Mouse (Mus musculus): ENCODE results near the gene Fbxo2. TPM values are rescaled to one million over a fixed set of nuclear protein-coding genes. Genes with fewer than 3 reads are reported as not detected.

Gene Fbxo2
- polyA plus RNA-seq, 1 experiment from 2014 or later: 1.7 TPM

DNA sequence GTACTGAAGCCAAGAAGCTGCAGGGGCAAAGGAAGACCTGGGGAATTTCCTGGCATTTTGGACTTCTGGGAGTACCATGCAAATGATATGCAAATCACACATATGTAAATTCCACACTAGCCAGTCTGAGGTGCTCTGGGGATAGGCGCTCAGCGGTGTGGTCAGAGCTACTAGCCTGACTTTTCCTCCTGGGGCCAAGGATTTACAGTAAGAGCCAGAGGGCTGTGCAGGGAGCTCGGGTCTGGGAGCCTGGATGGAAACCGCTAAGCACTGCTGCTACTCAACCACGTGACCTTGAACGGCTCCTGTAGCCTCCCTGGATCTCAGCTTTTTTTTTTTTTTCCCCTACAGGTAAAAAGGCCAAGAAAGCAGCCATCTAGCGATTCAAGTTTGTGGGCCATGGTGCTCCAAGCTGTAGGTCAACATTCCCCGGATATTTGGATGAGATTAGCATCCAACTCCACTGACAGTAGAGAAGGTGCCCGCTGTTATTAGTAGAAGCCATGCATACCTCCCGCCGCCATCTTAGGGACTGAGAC is 32.4 kb downstream of the Fbxo2 start:
- Histone ChIP-seq H3K27me3 (ENCODE audit: control insufficient read depth, insufficient read depth, low read length) (no peaks in the 10 kb centered on the region), H3K4me1 (ENCODE audit: control insufficient read depth, insufficient read depth, low read length) (no peaks in the 10 kb centered on the region), H3K27ac (ENCODE audit: low read length) (no peak overlapping the region), H3K9me3 (ENCODE audit: control insufficient read depth, low read depth, low read length) (no peaks in the 10 kb centered on the region), H3K4me3 (ENCODE audit: low read depth, low read length) (no peak overlapping the region), H3K36me3 (ENCODE audit: control insufficient read depth, insufficient read depth, low read length) (no peaks in the 10 kb centered on the region), H3K4me2 (replicated peaks; ENCODE audit: low read depth, low read length) (no peak overlapping the region), H3K9ac (replicated peaks; ENCODE audit: low read depth, low read length) (no peak overlapping the region)
- ATAC-seq (ENCODE audit: insufficient number of reproducible peaks, insufficient read depth, low FRiP score, low read depth): no peak
- WGBS: 27% methylated on average over 11 of the region's 11 CpGs

DNA sequence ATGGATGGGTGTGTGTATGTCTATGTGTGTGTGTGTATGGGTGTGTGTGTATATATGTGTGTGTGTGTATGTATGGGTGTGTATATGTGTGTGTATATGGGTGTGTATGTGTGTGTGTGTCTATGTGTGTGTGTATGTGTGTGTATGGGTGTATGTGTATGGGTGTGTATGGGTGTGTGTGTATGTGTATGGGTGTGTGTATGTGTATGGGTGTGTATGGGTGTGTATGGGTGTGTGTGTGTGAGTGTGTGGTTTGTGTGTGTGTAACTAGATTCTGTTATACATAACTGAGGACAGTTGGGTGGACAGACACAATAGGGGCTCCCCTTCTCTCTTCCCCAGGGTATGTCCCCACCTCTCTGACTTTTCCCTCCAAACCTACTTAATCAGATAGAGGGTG is 34.0 kb downstream of the Fbxo2 start:
- H3K4me1 ChIP-seq (ENCODE audit: control insufficient read depth, insufficient read depth, low read length): no peaks in the 10 kb centered on the region
- no peaks in the 10 kb centered on the region for H3K36me3 ChIP-seq (ENCODE audit: control insufficient read depth, insufficient read depth, low read length)
- no peaks in the 10 kb centered on the region for H3K27me3 ChIP-seq (ENCODE audit: control insufficient read depth, insufficient read depth, low read length)
- no peak overlapping the region for H3K27ac ChIP-seq (ENCODE audit: low read length)
- H3K4me3 ChIP-seq (ENCODE audit: low read depth, low read length): no peak overlapping the region
- no peak overlapping the region for H3K4me2 ChIP-seq (replicated peaks; ENCODE audit: low read depth, low read length)
- H3K9me3 ChIP-seq (ENCODE audit: control insufficient read depth, low read depth, low read length): no peaks in the 10 kb centered on the region
- no peak for ATAC-seq (ENCODE audit: insufficient number of reproducible peaks, insufficient read depth, low FRiP score, low read depth)
- H3K9ac ChIP-seq (replicated peaks; ENCODE audit: low read depth, low read length): no peak overlapping the region

DNA sequence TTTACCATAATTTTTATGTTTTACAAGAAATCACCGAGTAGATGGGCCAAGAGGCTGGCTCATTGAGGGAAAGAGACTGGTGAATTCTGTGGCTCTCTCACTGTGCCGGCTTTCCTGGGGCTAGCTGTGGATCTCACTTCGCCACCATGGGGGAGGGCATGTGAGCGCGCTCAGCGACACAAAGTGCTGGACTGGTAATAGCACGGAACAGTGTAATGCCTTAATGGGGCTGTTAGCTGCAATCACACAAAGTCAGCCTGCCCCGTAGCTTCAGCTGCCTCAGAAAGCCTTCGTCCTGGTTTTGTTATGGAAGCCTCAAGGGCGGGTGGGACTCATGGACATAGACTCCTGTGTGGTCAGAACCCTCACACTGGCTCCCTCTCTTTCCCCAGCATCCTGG is 38.3 kb downstream of the Fbxo2 start:
- H3K4me3 ChIP-seq (ENCODE audit: low read depth, low read length): no peak overlapping the region
- H3K9ac ChIP-seq (replicated peaks; ENCODE audit: low read depth, low read length): no peak overlapping the region
- no peaks in the 10 kb centered on the region for H3K4me1 ChIP-seq (ENCODE audit: control insufficient read depth, insufficient read depth, low read length)
- no peaks in the 10 kb centered on the region for H3K27me3 ChIP-seq (ENCODE audit: control insufficient read depth, insufficient read depth, low read length)
- no peaks in the 10 kb centered on the region for H3K36me3 ChIP-seq (ENCODE audit: control insufficient read depth, insufficient read depth, low read length)
- H3K9me3 ChIP-seq (ENCODE audit: control insufficient read depth, low read depth, low read length): no peaks in the 10 kb centered on the region
- H3K27ac ChIP-seq (ENCODE audit: low read length): no peak overlapping the region
- no peak overlapping the region for H3K4me2 ChIP-seq (replicated peaks; ENCODE audit: low read depth, low read length)
- WGBS: 52% methylated on average over 10 of the region's 10 CpGs
- no peak for ATAC-seq (ENCODE audit: insufficient number of reproducible peaks, insufficient read depth, low FRiP score, low read depth)

DNA sequence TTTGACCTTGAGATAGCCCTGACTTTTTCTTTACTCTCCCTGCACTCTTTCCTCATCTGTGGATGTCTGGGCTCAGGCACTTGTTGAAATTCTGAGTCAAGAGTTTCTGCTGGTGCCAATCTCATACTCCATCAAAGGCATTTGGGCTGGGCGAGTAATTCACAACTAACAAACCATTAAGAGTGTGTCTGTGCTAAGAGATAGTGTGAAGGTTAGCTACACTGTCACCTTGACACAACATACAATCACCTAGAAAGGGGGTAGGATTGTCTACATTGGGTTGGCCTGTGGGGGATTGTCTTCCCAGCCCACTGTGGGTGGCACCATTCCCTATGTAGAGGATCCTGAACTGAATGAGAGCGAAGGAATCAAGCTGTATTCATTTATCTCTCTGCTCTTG is 43.1 kb downstream of the Fbxo2 start:
- 87% methylated on average over 2 of the region's 2 CpGs for WGBS

DNA sequence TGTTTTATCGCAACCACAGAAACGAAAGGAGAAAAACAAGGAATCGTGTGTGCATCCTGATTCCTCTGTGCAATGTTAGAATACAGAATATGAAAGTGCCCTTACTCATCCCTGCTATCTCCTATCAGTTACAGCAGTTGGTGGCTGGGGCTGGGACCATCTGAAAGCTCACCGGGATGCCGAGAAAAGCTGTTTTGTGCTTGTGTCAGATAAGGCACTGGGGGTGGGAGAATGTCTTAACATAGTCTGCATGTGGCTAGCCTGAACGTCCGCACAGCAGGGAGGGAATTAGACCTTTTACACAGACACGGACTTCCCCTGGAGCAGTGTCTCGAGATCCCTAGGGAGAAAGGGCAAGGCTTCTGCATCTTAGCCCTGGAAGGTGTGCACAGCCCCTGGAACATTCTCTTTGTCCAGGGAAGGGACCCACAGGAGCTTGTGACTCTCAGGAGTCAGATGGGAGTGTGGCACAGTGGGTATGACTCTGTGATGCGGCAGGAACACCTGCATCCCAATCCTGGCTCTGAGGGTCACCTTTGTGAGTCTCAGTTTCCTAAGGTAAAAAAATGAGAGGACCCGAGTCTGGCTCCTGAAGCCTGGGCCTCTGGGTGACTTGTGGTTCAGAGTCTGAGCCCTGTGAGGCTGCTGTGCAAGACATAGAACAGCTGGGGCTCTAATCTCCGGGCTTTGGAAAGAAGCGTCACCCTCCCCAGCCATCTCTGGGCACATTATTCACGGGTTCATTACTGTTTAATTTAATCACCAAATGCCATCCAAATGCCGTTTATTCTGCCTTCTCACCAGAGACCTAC is 43.8 kb downstream of the Fbxo2 start:
- Histone ChIP-seq H3K9ac (replicated peaks; ENCODE audit: low read depth, low read length) (no peak overlapping the region), H3K36me3 (ENCODE audit: control insufficient read depth, insufficient read depth, low read length) (no peaks in the 10 kb centered on the region)
- 62% methylated on average over 15 of the region's 15 CpGs for WGBS

More for the DNA sequence above, 43.1 kb downstream of the Fbxo2 start:
- Histone ChIP-seq H3K4me3 (ENCODE audit: low read depth, low read length) (no peak overlapping the region), H3K4me2 (replicated peaks; ENCODE audit: low read depth, low read length) (no peak overlapping the region), H3K27ac (ENCODE audit: low read length) (no peak overlapping the region), H3K27me3 (ENCODE audit: control insufficient read depth, insufficient read depth, low read length) (no peaks in the 10 kb centered on the region), H3K9ac (replicated peaks; ENCODE audit: low read depth, low read length) (no peak overlapping the region), H3K9me3 (ENCODE audit: control insufficient read depth, low read depth, low read length) (no peaks in the 10 kb centered on the region), H3K4me1 (ENCODE audit: control insufficient read depth, insufficient read depth, low read length) (no peaks in the 10 kb centered on the region), H3K36me3 (ENCODE audit: control insufficient read depth, insufficient read depth, low read length) (no peaks in the 10 kb centered on the region)
- ATAC-seq (ENCODE audit: insufficient number of reproducible peaks, insufficient read depth, low FRiP score, low read depth): no peak

DNA sequence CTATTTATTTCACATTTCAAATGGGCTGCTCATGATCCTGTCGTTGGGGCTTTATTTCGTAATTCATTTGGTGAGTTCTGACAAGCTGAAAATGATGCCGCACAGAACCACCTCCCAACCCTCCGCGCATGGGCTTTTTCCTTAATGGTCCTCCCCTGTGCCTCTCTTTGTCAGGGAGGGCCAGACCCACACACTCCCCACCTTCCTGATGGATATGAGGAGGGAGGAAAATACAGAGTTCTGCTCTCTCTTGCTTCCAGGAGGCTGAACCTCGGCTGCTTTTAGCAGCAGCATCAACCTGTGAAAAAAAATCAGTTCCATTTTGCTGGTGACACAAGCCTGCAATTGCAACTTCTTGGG is 44.4 kb downstream of the Fbxo2 start:
- Histone ChIP-seq H3K27ac (ENCODE audit: low read length) (no peak overlapping the region), H3K36me3 (ENCODE audit: control insufficient read depth, insufficient read depth, low read length) (no peaks in the 10 kb centered on the region), H3K4me1 (ENCODE audit: control insufficient read depth, insufficient read depth, low read length) (no peaks in the 10 kb centered on the region), H3K27me3 (ENCODE audit: control insufficient read depth, insufficient read depth, low read length) (no peaks in the 10 kb centered on the region), H3K9ac (replicated peaks; ENCODE audit: low read depth, low read length) (no peak overlapping the region), H3K4me2 (replicated peaks; ENCODE audit: low read depth, low read length) (no peak overlapping the region), H3K4me3 (ENCODE audit: low read depth, low read length) (no peak overlapping the region), H3K9me3 (ENCODE audit: control insufficient read depth, low read depth, low read length) (no peaks in the 10 kb centered on the region)
- WGBS: 51% methylated on average over 6 of the region's 6 CpGs
- ATAC-seq (ENCODE audit: insufficient number of reproducible peaks, insufficient read depth, low FRiP score, low read depth): no peak

More for the DNA sequence above, 43.8 kb downstream of the Fbxo2 start:
- Histone ChIP-seq H3K9me3 (ENCODE audit: control insufficient read depth, low read depth, low read length) (no peaks in the 10 kb centered on the region), H3K27ac (ENCODE audit: low read length) (no peak overlapping the region), H3K27me3 (ENCODE audit: control insufficient read depth, insufficient read depth, low read length) (no peaks in the 10 kb centered on the region), H3K4me1 (ENCODE audit: control insufficient read depth, insufficient read depth, low read length) (no peaks in the 10 kb centered on the region), H3K4me2 (replicated peaks; ENCODE audit: low read depth, low read length) (no peak overlapping the region), H3K4me3 (ENCODE audit: low read depth, low read length) (no peak overlapping the region)
- peak; percentile 54; the same call in 1 of the 2 replicates for ATAC-seq (ENCODE audit: insufficient number of reproducible peaks, insufficient read depth, low FRiP score, low read depth)

DNA sequence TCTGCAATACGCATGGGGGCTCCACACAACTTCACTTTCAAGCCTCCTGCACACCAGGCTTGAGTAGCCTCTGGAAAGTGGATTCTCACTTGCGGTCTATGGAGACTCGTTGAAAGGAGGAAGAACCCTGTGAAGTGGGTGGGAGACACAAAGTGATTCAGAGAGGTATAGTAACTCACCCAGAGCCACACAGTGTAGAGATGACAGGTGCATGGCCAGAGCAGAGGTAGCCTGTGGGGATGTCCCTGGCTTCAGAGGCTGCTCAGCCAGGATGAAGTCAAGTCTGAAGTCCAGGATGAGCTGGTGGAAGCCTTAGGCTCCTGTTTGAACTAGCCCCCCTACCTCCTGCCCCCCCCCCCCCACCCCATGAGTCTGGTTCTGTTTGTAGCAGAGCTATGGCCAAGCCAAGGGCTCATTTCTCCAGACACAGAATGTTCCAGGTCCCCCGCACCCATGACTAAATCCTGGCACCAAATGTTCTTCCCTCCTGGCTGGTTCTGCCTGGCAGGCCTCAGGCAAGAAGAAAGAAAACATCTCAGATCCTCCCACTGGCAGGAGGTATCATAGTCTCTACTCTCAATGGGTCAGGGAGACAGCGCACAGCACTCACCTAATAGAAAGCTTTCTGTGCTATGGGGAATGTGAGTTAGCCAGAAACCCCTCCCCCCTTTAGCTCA is 54.2 kb downstream of the Fbxo2 start:
- H3K27me3 ChIP-seq (ENCODE audit: control insufficient read depth, insufficient read depth, low read length): 0 out of 2 replicates have a peak, but pooled peaks cover under 1% of the 10 kb centered on the region
- H3K27ac ChIP-seq (ENCODE audit: low read length): no peak overlapping the region
- no peaks in the 10 kb centered on the region for H3K9me3 ChIP-seq (ENCODE audit: control insufficient read depth, low read depth, low read length)
- no peak overlapping the region for H3K9ac ChIP-seq (replicated peaks; ENCODE audit: low read depth, low read length)
- no peaks in the 10 kb centered on the region for H3K36me3 ChIP-seq (ENCODE audit: control insufficient read depth, insufficient read depth, low read length)
- H3K4me2 ChIP-seq (replicated peaks; ENCODE audit: low read depth, low read length): no peak overlapping the region
- no peak; the same call in 1 of the 2 replicates for ATAC-seq (ENCODE audit: insufficient number of reproducible peaks, insufficient read depth, low FRiP score, low read depth)
- H3K4me3 ChIP-seq (ENCODE audit: low read depth, low read length): no peak overlapping the region
- no peaks in the 10 kb centered on the region for H3K4me1 ChIP-seq (ENCODE audit: control insufficient read depth, insufficient read depth, low read length)
- WGBS: 53% methylated on average over 5 of the region's 5 CpGs

DNA sequence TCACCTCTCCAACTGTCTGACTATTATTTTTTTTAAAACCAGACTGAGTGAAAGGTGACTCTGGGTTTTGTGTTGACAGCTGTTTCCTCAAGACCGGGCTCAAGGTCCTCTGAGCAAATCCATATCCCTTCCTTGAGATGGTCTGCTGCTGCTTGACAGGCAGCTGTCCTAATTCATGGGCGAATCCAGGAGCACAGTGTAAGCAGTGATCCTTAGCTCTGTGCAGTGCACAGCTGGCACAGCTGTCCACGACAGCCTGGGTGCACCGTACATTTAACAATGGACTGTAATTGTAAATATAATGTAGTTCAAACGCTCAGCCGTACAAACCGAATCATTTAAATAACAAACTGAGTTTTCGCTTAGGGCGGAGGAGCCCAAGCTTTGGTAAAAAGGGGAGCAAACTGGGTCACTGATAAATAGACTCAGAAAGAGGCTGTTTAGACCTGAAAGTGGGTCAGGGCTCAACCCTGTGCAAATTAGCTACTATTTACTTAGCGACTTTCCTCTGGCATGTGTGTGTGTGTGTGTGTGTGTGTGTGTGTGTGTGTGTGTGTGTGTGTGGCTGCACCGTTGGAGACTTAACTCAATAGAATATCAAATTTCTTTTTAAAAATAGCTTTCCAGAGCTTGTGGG is 55.0 kb downstream of the Fbxo2 start:
- H3K4me3 ChIP-seq (ENCODE audit: low read depth, low read length): no peak overlapping the region
- H3K9me3 ChIP-seq (ENCODE audit: control insufficient read depth, low read depth, low read length): no peaks in the 10 kb centered on the region
- no peak overlapping the region for H3K27ac ChIP-seq (ENCODE audit: low read length)
- 29% methylated on average over 11 of the region's 11 CpGs for WGBS
- no peak overlapping the region for H3K4me2 ChIP-seq (replicated peaks; ENCODE audit: low read depth, low read length)
- H3K27me3 ChIP-seq (ENCODE audit: control insufficient read depth, insufficient read depth, low read length): 0 out of 2 replicates have a peak, but pooled peaks cover 8% of the 10 kb centered on the region
- no peaks in the 10 kb centered on the region for H3K36me3 ChIP-seq (ENCODE audit: control insufficient read depth, insufficient read depth, low read length)
- no peaks in the 10 kb centered on the region for H3K4me1 ChIP-seq (ENCODE audit: control insufficient read depth, insufficient read depth, low read length)
- no peak overlapping the region for H3K9ac ChIP-seq (replicated peaks; ENCODE audit: low read depth, low read length)
- ATAC-seq (ENCODE audit: insufficient number of reproducible peaks, insufficient read depth, low FRiP score, low read depth): no peak
